ENCODE assay signal across 8 mouse cellular contexts in the genomic region with DNA sequence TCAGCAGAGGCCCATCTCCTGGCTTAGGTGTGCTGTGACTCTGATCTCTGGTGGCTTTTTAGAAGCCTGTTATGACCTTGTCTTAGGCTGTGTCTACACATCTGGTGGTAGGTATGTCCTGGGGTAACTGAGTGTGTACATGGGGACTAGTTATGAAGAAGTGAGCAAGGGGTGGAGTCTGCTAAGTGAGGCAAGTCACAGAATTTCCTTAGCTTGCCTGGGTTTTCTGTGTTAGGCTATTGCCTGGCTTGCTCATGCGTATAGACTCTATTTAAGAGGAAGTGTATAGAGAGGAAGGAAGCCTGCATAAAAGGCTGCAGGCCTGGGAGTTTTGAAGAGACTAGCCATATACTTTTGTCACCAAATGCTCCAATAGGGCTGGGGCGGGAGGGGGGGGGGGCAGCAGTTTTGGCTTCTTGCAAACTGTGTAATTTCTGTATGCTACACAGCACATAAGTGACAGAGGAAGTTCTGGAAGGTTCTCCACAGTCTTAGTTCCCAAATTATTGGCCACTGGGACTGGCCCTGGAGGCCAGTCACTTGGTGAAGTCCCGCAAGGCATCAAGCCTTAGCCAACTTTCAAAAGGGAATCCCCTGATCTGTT. TPM values are rescaled to one million over a fixed set of nuclear protein-coding genes. Genes with fewer than 3 reads are reported as not detected.
DNase-seq lines count a peak whose midpoint lies in the region; ATAC-seq and TF ChIP-seq lines count a peak whose summit lies in the region.

No protein-coding gene starts in this region.

- TF ChIP-seq CTCF in spleen, adult 2 months (IDR thresholded peaks at IDR 0.05; ENCODE audit: extremely low read depth, insufficient read depth, insufficient read length, insufficient replicate concordance), result no peak

- peak; percentile 5 for DNase-seq in adrenal gland, adult 2 months
- no peak for DNase-seq in adrenal gland, postnatal 36 days
- no peak for DNase-seq in embryonic facial prominence, embryonic 11.5 days (ENCODE audit: low spot score)
- no peak for DNase-seq in hindbrain, embryonic 14.5 days (ENCODE audit: low spot score)
- DNase-seq in lung, postnatal 14 days, result peak; percentile 20
- DNase-seq in spleen, adult 2 months (ENCODE audit: low read depth in 1 of 2, low spot score in 2 of 2), result peak; percentile 65 to 88
- no peak for DNase-seq in left cerebral cortex, adult 8-10 months (ENCODE audit: low spot score in 2 of 2)
- no peak for DNase-seq in retina, embryonic 14.5 days (ENCODE audit: low spot score)

- H3K27me3 ChIP-seq in embryonic facial prominence, embryonic 11.5 days (ENCODE audit: control insufficient read depth, insufficient read depth, low read length), result no peaks in the 10 kb centered on the region
- H3K27me3 ChIP-seq in hindbrain, embryonic 14.5 days (ENCODE audit: control insufficient read depth, insufficient read depth, low read length), result no peaks in the 10 kb centered on the region
- H3K27me3 ChIP-seq in spleen, adult 2 months (ENCODE audit: control insufficient read depth, insufficient read depth, low read length), result no peaks in the 10 kb centered on the region

- H3K4me1 ChIP-seq in embryonic facial prominence, embryonic 11.5 days (ENCODE audit: control insufficient read depth, insufficient read depth, low read length), result no peaks in the 10 kb centered on the region; the same call in 1 of the 2 replicates
- peaks cover 10% of the 10 kb centered on the region for H3K4me1 ChIP-seq in hindbrain, embryonic 14.5 days (replicated peaks; ENCODE audit: control insufficient read depth, insufficient read depth, low read length)
- peaks cover 19% of the 10 kb centered on the region for H3K4me1 ChIP-seq in spleen, adult 2 months (ENCODE audit: control insufficient read depth, insufficient read depth, insufficient read length)

- TF ChIP-seq POLR2A in spleen, adult 2 months (IDR thresholded peaks at IDR 0.05; ENCODE audit: low read depth, low read length), result peak; percentile 60; the same call in 1 of the 2 replicates

- peak; percentile 14; the same call in 1 of the 2 replicates for ATAC-seq in embryonic facial prominence, embryonic 11.5 days (replicated peaks; ENCODE audit: insufficient number of reproducible peaks, low FRiP score, low TSS enrichment, low read depth)
- 0 out of 2 replicates have a peak, but pooled peaks have one; percentile 10 for ATAC-seq in hindbrain, embryonic 14.5 days (ENCODE audit: low FRiP score)

- H3K27ac ChIP-seq in embryonic facial prominence, embryonic 11.5 days (replicated peaks; ENCODE audit: low read depth, low read length), result no peak overlapping the region
- no peak overlapping the region for H3K27ac ChIP-seq in hindbrain, embryonic 14.5 days
- H3K27ac ChIP-seq in spleen, adult 2 months (ENCODE audit: insufficient read depth, low read length), result peak overlapping the region; percentile 100

- WGBS in embryonic facial prominence, embryonic 11.5 days, result 60% methylated on average over 3 of the region's 3 CpGs
- 59% methylated on average over 3 of the region's 3 CpGs for WGBS in hindbrain, embryonic 14.5 days
- WGBS in spleen, adult 2 months, result 15% methylated on average over 3 of the region's 3 CpGs

- H3K36me3 ChIP-seq in embryonic facial prominence, embryonic 11.5 days (replicated peaks; ENCODE audit: control insufficient read depth, insufficient read depth, low read depth, low read length), result no peaks in the 10 kb centered on the region
- H3K36me3 ChIP-seq in hindbrain, embryonic 14.5 days (replicated peaks; ENCODE audit: control insufficient read depth, insufficient read depth), result no peaks in the 10 kb centered on the region
- no peaks in the 10 kb centered on the region; the same call in 1 of the 2 replicates for H3K36me3 ChIP-seq in spleen, adult 2 months (ENCODE audit: control insufficient read depth, insufficient read depth, low read length)

- H3K9me3 ChIP-seq in embryonic facial prominence, embryonic 11.5 days (replicated peaks; ENCODE audit: control insufficient read depth, low read length), result no peaks in the 10 kb centered on the region
- no peaks in the 10 kb centered on the region for H3K9me3 ChIP-seq in hindbrain, embryonic 14.5 days (ENCODE audit: control insufficient read depth, low read length)

- H3K4me2 ChIP-seq in embryonic facial prominence, embryonic 11.5 days (ENCODE audit: low read depth, low read length), result peak overlapping the region; percentile 90; the same call in 1 of the 2 replicates
- peak overlapping the region; percentile 96 for H3K4me2 ChIP-seq in hindbrain, embryonic 14.5 days (replicated peaks)

- H3K4me3 ChIP-seq in embryonic facial prominence, embryonic 11.5 days (ENCODE audit: low read depth, low read length), result no peak overlapping the region; the same call in 1 of the 2 replicates
- H3K4me3 ChIP-seq in hindbrain, embryonic 14.5 days (replicated peaks; ENCODE audit: low read length), result peak overlapping the region; percentile 51
- peak overlapping the region; percentile 97; the same call in 1 of the 2 replicates for H3K4me3 ChIP-seq in spleen, adult 2 months (ENCODE audit: extremely low read depth, insufficient read depth, insufficient read length)

- H3K9ac ChIP-seq in embryonic facial prominence, embryonic 11.5 days (replicated peaks; ENCODE audit: low read length), result no peak overlapping the region
- no peak overlapping the region for H3K9ac ChIP-seq in hindbrain, embryonic 14.5 days

RNA-seq across cellular contexts. Expression of a gene that starts 0.5 kb away (rescaled TPM):
- total RNA-seq in adrenal gland, adult 2 months (2021), result 1 to 10 TPM; 1.6 to 1.8 TPM
- polyA plus RNA-seq in adrenal gland, adult 2 months (2012; rRNA removed), result 0.28 and 0.43 TPM in 2 replicates
- total RNA-seq in adrenal gland, postnatal 36 days (2021), result 1 to 10 TPM; 1.1 to 2.3 TPM
- polyA plus RNA-seq in embryonic facial prominence, embryonic 11.5 days (2014; fragmentation: Nextera tagmentation; extraction: Ambion mirVana), result 6.5 and 8.4 TPM in 2 replicates
- 2.9 and 4.3 TPM in 2 replicates for polyA plus RNA-seq in hindbrain, embryonic 14.5 days (2014; fragmentation: Nextera tagmentation; extraction: Ambion mirVana)
- polyA plus RNA-seq in spleen, adult 2 months (2012; rRNA removed), result 23.5 and 24.3 TPM in 2 replicates
- total RNA-seq in left cerebral cortex, adult 8-10 months (2022), result 10 to 100 TPM in 1 of 4 experiments, 1 to 10 TPM in 3; 8.1 to 10.3 (median 8.9) TPM

Comparison
In these comparisons a context has a peak if more than half of its experiments do, and no peak if none do; other contexts are left out.
1. DNase-seq: peak in adrenal gland, adult 2 months (single experiment), lung, postnatal 14 days (single experiment) and spleen, adult 2 months (2 of 2); none in adrenal gland, postnatal 36 days (0 of 2), embryonic facial prominence, embryonic 11.5 days (single experiment), hindbrain, embryonic 14.5 days (single experiment), left cerebral cortex, adult 8-10 months (0 of 2) and retina, embryonic 14.5 days (single experiment).